Mouse (Mus musculus): ENCODE data around the gene Mbd6. TPM values are rescaled to one million over a fixed set of nuclear protein-coding genes. Genes with fewer than 3 reads are reported as not detected.
A peak's percentile ranks its signal among the peaks of the same experiment; 100 is the strongest.

The Mbd6 gene
- polyA plus RNA-seq, 1 experiment from 2014 or later = 13.1 TPM

DNA sequence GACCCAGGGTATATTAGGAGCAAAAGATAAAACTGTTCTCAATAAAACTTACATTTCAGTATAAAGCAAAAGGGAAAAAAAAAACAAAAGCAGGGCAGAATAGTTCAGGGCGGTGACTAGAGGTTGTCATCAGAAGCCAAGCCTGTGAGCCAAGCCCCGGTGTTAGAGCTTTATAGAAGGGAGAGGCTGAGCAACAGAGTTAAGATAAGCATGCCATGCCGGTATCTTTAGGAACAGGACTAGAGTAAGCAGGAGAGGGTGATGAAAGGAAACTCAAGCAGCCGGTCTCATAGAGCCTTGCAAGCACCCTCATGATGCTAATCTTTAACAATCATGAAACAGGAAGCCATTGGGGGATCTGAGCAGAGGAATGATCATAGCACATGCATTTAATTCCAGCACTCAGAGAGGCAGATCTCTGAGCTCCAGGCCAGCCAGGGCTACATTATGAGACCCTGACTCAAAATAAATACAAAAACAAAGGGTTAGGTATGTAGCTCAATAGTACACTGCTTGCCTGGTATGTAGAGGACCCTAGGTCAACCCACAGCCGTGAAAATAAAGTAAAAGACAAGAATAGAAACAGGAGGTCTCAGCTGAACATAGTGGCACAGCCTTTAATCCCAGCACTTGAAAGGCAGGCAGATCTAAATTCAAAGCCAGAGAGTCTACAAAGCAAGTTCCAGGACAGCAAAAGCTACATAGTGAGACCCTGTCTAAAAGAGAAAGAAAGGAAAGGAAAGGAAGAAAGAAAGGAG lies 3.2 kb upstream of the Mbd6 start:
- H3K4me2 ChIP-seq (replicated peaks) = peak overlapping the region; percentile 78
- H3K9me3 ChIP-seq = no peaks in the 10 kb centered on the region
- WGBS = 35% methylated on average over 5 of the region's 5 CpGs
- no peak for ATAC-seq
- peak overlapping the region; percentile 92; the same call in 1 of the 2 replicates for H3K27ac ChIP-seq
- H3K36me3 ChIP-seq = peaks cover 38% of the 10 kb centered on the region
- peak overlapping the region; percentile 69 for H3K4me3 ChIP-seq (replicated peaks)
- peaks cover 23% of the 10 kb centered on the region for H3K4me1 ChIP-seq (replicated peaks)
- peak overlapping the region; percentile 69 for H3K9ac ChIP-seq
- no peaks in the 10 kb centered on the region for H3K27me3 ChIP-seq (replicated peaks)

- no peaks in the 10 kb centered on the region for H3K9me3 ChIP-seq
- 2% methylated on average over 19 of the region's 19 CpGs for WGBS
- H3K4me3 ChIP-seq (replicated peaks) = peak overlapping the region; percentile 69
- peaks cover 32% of the 10 kb centered on the region for H3K4me1 ChIP-seq (replicated peaks)
- ATAC-seq = peak; percentile 41
- H3K27ac ChIP-seq = peak overlapping the region; percentile 92
- peak overlapping the region; percentile 78 for H3K4me2 ChIP-seq (replicated peaks)
- no peaks in the 10 kb centered on the region for H3K27me3 ChIP-seq (replicated peaks)
- H3K36me3 ChIP-seq = peaks cover 34% of the 10 kb centered on the region
- H3K9ac ChIP-seq = peak overlapping the region; percentile 69
Observed at GRCm38 (mm10) chr10:127290930-127291880, 2.4 kb upstream of the Mbd6 start.

GRCm38 (mm10) chr10:127290307-127290929 lies 1.6 kb upstream of the Mbd6 start:
- Histone ChIP-seq H3K4me1 (replicated peaks) (peaks cover 40% of the 10 kb centered on the region), H3K4me2 (replicated peaks) (peak overlapping the region; percentile 78), H3K9me3 (no peaks in the 10 kb centered on the region), H3K4me3 (replicated peaks) (peak overlapping the region; percentile 69), H3K27me3 (replicated peaks) (no peaks in the 10 kb centered on the region), H3K9ac (peak overlapping the region; percentile 69), H3K36me3 (peaks cover 34% of the 10 kb centered on the region), H3K27ac (peak overlapping the region; percentile 99)
- under 1% methylated on average over 45 of the region's 47 CpGs for WGBS
- peak; percentile 89 for ATAC-seq

DNA sequence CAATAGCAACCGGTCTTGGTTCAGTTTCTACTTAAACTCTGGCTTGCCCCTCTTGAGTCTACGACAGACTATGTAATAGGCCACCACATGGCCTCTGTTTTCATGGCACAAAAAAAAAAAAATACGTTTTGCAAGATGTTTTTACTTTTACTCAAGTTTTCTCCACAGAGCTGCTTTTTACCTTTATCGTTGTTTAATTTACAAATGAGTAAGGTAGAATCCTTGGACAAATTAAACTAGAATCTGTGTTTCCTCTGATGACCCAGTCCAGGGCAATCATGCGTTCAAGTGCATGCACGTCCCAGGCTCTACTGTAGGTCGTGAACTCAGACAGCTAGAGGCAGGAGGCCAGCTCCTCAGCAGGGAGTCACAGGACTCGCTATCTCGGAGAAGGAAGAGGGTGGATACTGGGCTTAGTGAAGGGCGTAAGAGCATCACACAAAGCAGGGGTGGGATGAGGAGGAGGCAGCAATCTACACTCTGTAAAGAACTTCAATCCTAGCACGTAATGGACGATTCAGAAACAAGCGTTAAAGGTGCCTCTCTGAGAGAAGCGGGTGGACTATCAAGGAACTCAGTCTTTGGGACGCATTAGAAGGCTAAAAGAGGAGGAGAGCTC lies 864 bp upstream of the Mbd6 start:
- ATAC-seq = peak; percentile 21
- Histone ChIP-seq H3K36me3 (peaks cover 34% of the 10 kb centered on the region), H3K27ac (peak overlapping the region; percentile 99), H3K4me2 (replicated peaks) (peak overlapping the region; percentile 78), H3K4me3 (replicated peaks) (peak overlapping the region; percentile 69), H3K9me3 (no peaks in the 10 kb centered on the region), H3K4me1 (replicated peaks) (peaks cover 47% of the 10 kb centered on the region), H3K27me3 (replicated peaks) (no peaks in the 10 kb centered on the region), H3K9ac (peak overlapping the region; percentile 74)
- 2% methylated on average over 15 of the region's 15 CpGs for WGBS

DNA sequence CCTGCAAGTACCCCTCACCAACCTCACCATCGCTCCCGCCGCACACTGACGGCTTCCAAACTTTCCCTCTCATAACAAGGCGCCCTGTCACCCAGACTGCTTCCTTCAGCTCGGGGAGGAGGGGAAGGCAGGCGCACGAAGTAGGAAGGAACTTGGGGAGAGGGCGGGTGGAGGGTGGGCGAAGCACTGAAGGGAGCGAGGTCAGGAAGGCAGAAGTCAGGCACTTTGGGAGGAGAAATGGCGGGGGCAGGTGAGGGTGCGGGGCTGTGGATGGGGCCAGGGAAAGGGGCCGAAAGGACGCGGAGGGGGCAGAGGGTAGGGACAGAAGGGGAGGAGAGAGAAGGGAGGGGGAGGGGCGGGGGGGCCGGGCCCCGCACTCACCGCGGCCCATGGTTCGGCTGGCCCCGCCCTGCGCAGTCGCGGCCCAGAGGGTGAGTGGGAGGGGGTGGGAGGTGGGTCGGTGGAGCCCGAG lies 454 bp downstream of the Mbd6 start:
- Histone ChIP-seq H3K27me3 (replicated peaks) (no peaks in the 10 kb centered on the region), H3K4me2 (replicated peaks) (peak overlapping the region; percentile 78), H3K9ac (peak overlapping the region; percentile 74), H3K4me1 (replicated peaks) (peaks cover 55% of the 10 kb centered on the region), H3K27ac (peak overlapping the region; percentile 99), H3K9me3 (no peaks in the 10 kb centered on the region), H3K4me3 (replicated peaks) (peak overlapping the region; percentile 69), H3K36me3 (peaks cover 32% of the 10 kb centered on the region)
- ATAC-seq = peak; percentile 27
- WGBS = 0% methylated on average over 22 of the region's 28 CpGs

DNA sequence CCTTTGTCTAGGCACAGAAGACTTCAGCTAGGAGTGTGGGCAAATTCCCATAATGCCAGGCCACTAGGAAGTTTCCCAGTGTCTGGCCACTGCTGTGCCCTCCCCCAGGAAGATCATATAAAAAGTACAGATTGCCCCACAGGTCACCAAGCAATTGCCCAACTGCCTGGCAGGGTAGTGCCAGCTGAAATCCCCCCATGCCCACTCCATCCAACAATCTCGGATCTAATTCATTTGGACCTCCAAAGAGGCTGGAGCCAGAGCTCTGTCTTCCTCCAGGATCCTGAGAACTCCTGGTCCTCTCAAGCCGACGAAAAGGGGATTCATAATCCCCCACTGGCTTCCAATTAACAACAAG lies 903 bp downstream of the Mbd6 start:
- 2% methylated on average over 3 of the region's 3 CpGs for WGBS
- Histone ChIP-seq H3K27me3 (replicated peaks) (no peaks in the 10 kb centered on the region), H3K36me3 (peaks cover 34% of the 10 kb centered on the region), H3K9me3 (no peaks in the 10 kb centered on the region), H3K27ac (peak overlapping the region; percentile 99), H3K4me2 (replicated peaks) (peak overlapping the region; percentile 78), H3K4me1 (replicated peaks) (peaks cover 54% of the 10 kb centered on the region), H3K9ac (peak overlapping the region; percentile 74), H3K4me3 (replicated peaks) (peak overlapping the region; percentile 69)
- no peak for ATAC-seq

- Histone ChIP-seq H3K9me3 (no peaks in the 10 kb centered on the region), H3K4me1 (replicated peaks) (peaks cover 54% of the 10 kb centered on the region), H3K4me2 (replicated peaks) (peak overlapping the region; percentile 78), H3K27ac (peak overlapping the region; percentile 99), H3K4me3 (replicated peaks) (peak overlapping the region; percentile 69), H3K27me3 (replicated peaks) (no peaks in the 10 kb centered on the region), H3K9ac (peak overlapping the region; percentile 74), H3K36me3 (peaks cover 37% of the 10 kb centered on the region)
- no peak for ATAC-seq
- WGBS = 56% methylated on average over 15 of the region's 15 CpGs
Observed at GRCm38 (mm10) chr10:127287271-127287935, 1.4 kb downstream of the Mbd6 start.

- no peak for ATAC-seq
- H3K36me3 ChIP-seq = peaks cover 43% of the 10 kb centered on the region
- H3K27me3 ChIP-seq (replicated peaks) = no peaks in the 10 kb centered on the region
- peak overlapping the region; percentile 69 for H3K4me3 ChIP-seq (replicated peaks)
- no peaks in the 10 kb centered on the region for H3K9me3 ChIP-seq
- WGBS = 43% methylated on average over 7 of the region's 7 CpGs
- H3K4me2 ChIP-seq (replicated peaks) = peak overlapping the region; percentile 78
- peaks cover 47% of the 10 kb centered on the region for H3K4me1 ChIP-seq (replicated peaks)
- H3K9ac ChIP-seq = peak overlapping the region; percentile 74
- 0 out of 2 replicates have a peak overlapping the region, but pooled peaks have one; percentile 99 for H3K27ac ChIP-seq
Observed at GRCm38 (mm10) chr10:127286730-127287129, 2.1 kb downstream of the Mbd6 start.

GRCm38 (mm10) chr10:127286194-127286593 lies 2.6 kb downstream of the Mbd6 start:
- Histone ChIP-seq H3K4me2 (replicated peaks) (peak overlapping the region; percentile 78), H3K9ac (peak overlapping the region; percentile 13; the same call in 1 of the 2 replicates), H3K4me3 (replicated peaks) (no peak overlapping the region), H3K9me3 (no peaks in the 10 kb centered on the region), H3K4me1 (replicated peaks) (peaks cover 45% of the 10 kb centered on the region), H3K27me3 (replicated peaks) (no peaks in the 10 kb centered on the region), H3K27ac (no peak overlapping the region), H3K36me3 (peaks cover 48% of the 10 kb centered on the region)
- 75% methylated on average over 7 of the region's 7 CpGs for WGBS
- no peak for ATAC-seq

- H3K36me3 ChIP-seq = peaks cover 53% of the 10 kb centered on the region
Observed at GRCm38 (mm10) chr10:127285644-127286043, 3.2 kb downstream of the Mbd6 start.

More at GRCm38 (mm10) chr10:127285644-127286043, 3.2 kb downstream of the Mbd6 start:
- Histone ChIP-seq H3K9me3 (no peaks in the 10 kb centered on the region), H3K4me1 (replicated peaks) (peaks cover 45% of the 10 kb centered on the region), H3K9ac (peak overlapping the region; percentile 13; the same call in 1 of the 2 replicates), H3K27ac (no peak overlapping the region), H3K27me3 (replicated peaks) (no peaks in the 10 kb centered on the region), H3K4me2 (replicated peaks) (no peak overlapping the region), H3K4me3 (replicated peaks) (no peak overlapping the region)
- WGBS = 81% methylated on average over 13 of the region's 13 CpGs
- ATAC-seq = no peak
